Mouse (Mus musculus): ENCODE measurements around the gene Snx3. TPM values are rescaled to one million over a fixed set of nuclear protein-coding genes. Genes with fewer than 3 reads are reported as not detected.
A peak's percentile ranks its signal among the peaks of the same experiment; 100 is the strongest.

Gene Snx3
- polyA plus RNA-seq (2015; fragmentation: Nextera tagmentation; extraction: Ambion mirVana), result 266 and 272 TPM in 2 replicates

- peaks cover 19% of the 10 kb centered on the region for H3K4me1 ChIP-seq
- H3K9ac ChIP-seq, result peak within 1 kb of the TSS; percentile 94
- peak within 1 kb of the TSS; percentile 97 for H3K27ac ChIP-seq
- no peaks in the 10 kb centered on the region for H3K9me3 ChIP-seq (replicated peaks)
- H3K27me3 ChIP-seq, result no peaks in the 10 kb centered on the region
- H3K4me2 ChIP-seq, result peak within 1 kb of the TSS; percentile 84
- H3K4me3 ChIP-seq, result peak within 1 kb of the TSS; percentile 97
- under 1% methylated on average over 54 of the region's 68 CpGs for WGBS
- peaks cover 2% of the 10 kb centered on the region; the same call in 1 of the 2 replicates for H3K36me3 ChIP-seq (ENCODE audit: poor library complexity, severe bottlenecking)
- peak; percentile 98 for ATAC-seq
Observed at GRCm38 (mm10) chr10:42501775-42502348, at the start of gene Snx3. Gene Snx3 (plus strand): TSS chr10:42502030.

GRCm38 (mm10) chr10:42454266-42454665 lies 47.6 kb upstream of the Snx3 start:
- no peak for ATAC-seq
- peaks cover 8% of the 10 kb centered on the region; the same call in 1 of the 2 replicates for H3K9me3 ChIP-seq (replicated peaks)
- no peak overlapping the region for H3K27ac ChIP-seq
- H3K27me3 ChIP-seq, result no peaks in the 10 kb centered on the region
- H3K4me3 ChIP-seq, result no peak overlapping the region
- no peak overlapping the region for H3K4me2 ChIP-seq
- H3K4me1 ChIP-seq, result peaks cover 4% of the 10 kb centered on the region; the same call in 1 of the 2 replicates
- 79% methylated on average over 11 of the region's 11 CpGs for WGBS
- no peak overlapping the region for H3K9ac ChIP-seq
- peaks cover 7% of the 10 kb centered on the region; the same call in 1 of the 2 replicates for H3K36me3 ChIP-seq (ENCODE audit: poor library complexity, severe bottlenecking)

- Histone ChIP-seq H3K9me3 (replicated peaks) (peaks cover 11% of the 10 kb centered on the region), H3K27ac (no peak overlapping the region), H3K9ac (no peak overlapping the region), H3K36me3 (ENCODE audit: poor library complexity, severe bottlenecking) (peaks cover 7% of the 10 kb centered on the region; the same call in 1 of the 2 replicates), H3K27me3 (no peaks in the 10 kb centered on the region), H3K4me2 (no peak overlapping the region), H3K4me1 (peaks cover 2% of the 10 kb centered on the region; the same call in 1 of the 2 replicates), H3K4me3 (no peak overlapping the region)
- 85% methylated on average over 6 of the region's 6 CpGs for WGBS
- ATAC-seq, result no peak
Observed at GRCm38 (mm10) chr10:42454690-42455089, 47.1 kb upstream of the Snx3 start.

GRCm38 (mm10) chr10:42455981-42456380 lies 45.8 kb upstream of the Snx3 start:
- Histone ChIP-seq H3K4me2 (no peak overlapping the region), H3K36me3 (ENCODE audit: poor library complexity, severe bottlenecking) (peaks cover 7% of the 10 kb centered on the region; the same call in 1 of the 2 replicates), H3K9me3 (replicated peaks) (peaks cover 11% of the 10 kb centered on the region), H3K9ac (no peak overlapping the region), H3K4me1 (peaks cover 2% of the 10 kb centered on the region; the same call in 1 of the 2 replicates), H3K4me3 (no peak overlapping the region), H3K27me3 (no peaks in the 10 kb centered on the region), H3K27ac (no peak overlapping the region)
- WGBS, result 46% methylated on average over 5 of the region's 5 CpGs
- no peak for ATAC-seq

GRCm38 (mm10) chr10:42457557-42458191 lies 44.2 kb upstream of the Snx3 start:
- WGBS, result 87% methylated on average over 9 of the region's 9 CpGs
- ATAC-seq, result no peak
- Histone ChIP-seq H3K4me1 (peaks cover 2% of the 10 kb centered on the region; the same call in 1 of the 2 replicates), H3K27me3 (no peaks in the 10 kb centered on the region), H3K9me3 (replicated peaks) (peaks cover 11% of the 10 kb centered on the region), H3K4me3 (no peak overlapping the region), H3K4me2 (no peak overlapping the region), H3K36me3 (ENCODE audit: poor library complexity, severe bottlenecking) (peaks cover 7% of the 10 kb centered on the region; the same call in 1 of the 2 replicates), H3K27ac (no peak overlapping the region), H3K9ac (no peak overlapping the region)

GRCm38 (mm10) chr10:42464224-42464623 lies 37.6 kb upstream of the Snx3 start:
- no peak overlapping the region for H3K4me3 ChIP-seq
- ATAC-seq, result no peak
- no peaks in the 10 kb centered on the region for H3K4me1 ChIP-seq
- H3K9me3 ChIP-seq (replicated peaks), result peaks cover 3% of the 10 kb centered on the region
- no peak overlapping the region for H3K9ac ChIP-seq
- H3K36me3 ChIP-seq (ENCODE audit: poor library complexity, severe bottlenecking), result no peaks in the 10 kb centered on the region
- no peaks in the 10 kb centered on the region for H3K27me3 ChIP-seq
- peak overlapping the region; percentile 10; the same call in 1 of the 2 replicates for H3K27ac ChIP-seq
- H3K4me2 ChIP-seq, result no peak overlapping the region
- 56% methylated on average over 5 of the region's 5 CpGs for WGBS

- H3K4me1 ChIP-seq, result no peaks in the 10 kb centered on the region
- H3K27me3 ChIP-seq, result no peaks in the 10 kb centered on the region
- no peak overlapping the region for H3K4me2 ChIP-seq
- WGBS, result 81% methylated on average over 14 of the region's 14 CpGs
- no peak overlapping the region for H3K4me3 ChIP-seq
- no peaks in the 10 kb centered on the region; the same call in 1 of the 2 replicates for H3K9me3 ChIP-seq (replicated peaks)
- no peak overlapping the region for H3K9ac ChIP-seq
- no peak overlapping the region for H3K27ac ChIP-seq
- no peak for ATAC-seq
- H3K36me3 ChIP-seq (ENCODE audit: poor library complexity, severe bottlenecking), result no peaks in the 10 kb centered on the region
Observed at GRCm38 (mm10) chr10:42464805-42465204, 37.0 kb upstream of the Snx3 start.

- Histone ChIP-seq H3K9ac (no peak overlapping the region), H3K27ac (no peak overlapping the region), H3K4me3 (no peak overlapping the region), H3K36me3 (ENCODE audit: poor library complexity, severe bottlenecking) (peaks cover 4% of the 10 kb centered on the region; the same call in 1 of the 2 replicates), H3K27me3 (no peaks in the 10 kb centered on the region), H3K9me3 (replicated peaks) (peaks cover 5% of the 10 kb centered on the region; the same call in 1 of the 2 replicates), H3K4me1 (peaks cover 14% of the 10 kb centered on the region), H3K4me2 (no peak overlapping the region)
- no peak for ATAC-seq
- WGBS, result 80% methylated on average over 6 of the region's 6 CpGs
Observed at GRCm38 (mm10) chr10:42474946-42475514, 26.8 kb upstream of the Snx3 start.

- Histone ChIP-seq H3K4me2 (no peak overlapping the region), H3K4me3 (no peak overlapping the region), H3K36me3 (ENCODE audit: poor library complexity, severe bottlenecking) (no peaks in the 10 kb centered on the region), H3K27ac (no peak overlapping the region), H3K27me3 (no peaks in the 10 kb centered on the region), H3K9ac (no peak overlapping the region), H3K9me3 (replicated peaks) (peaks cover 5% of the 10 kb centered on the region; the same call in 1 of the 2 replicates), H3K4me1 (peaks cover 14% of the 10 kb centered on the region)
- 93% methylated on average over 10 of the region's 10 CpGs for WGBS
- no peak for ATAC-seq
Observed at GRCm38 (mm10) chr10:42476774-42477475, 24.9 kb upstream of the Snx3 start.

GRCm38 (mm10) chr10:42477550-42478340 lies 24.1 kb upstream of the Snx3 start:
- H3K4me3 ChIP-seq, result peak overlapping the region; percentile 81
- no peaks in the 10 kb centered on the region for H3K36me3 ChIP-seq (ENCODE audit: poor library complexity, severe bottlenecking)
- H3K9me3 ChIP-seq (replicated peaks), result peaks cover 5% of the 10 kb centered on the region; the same call in 1 of the 2 replicates
- peak overlapping the region; percentile 84 for H3K27ac ChIP-seq
- peak; percentile 46 for ATAC-seq
- H3K4me1 ChIP-seq, result peaks cover 14% of the 10 kb centered on the region
- peak overlapping the region; percentile 87 for H3K4me2 ChIP-seq
- peak overlapping the region; percentile 90 for H3K9ac ChIP-seq
- no peaks in the 10 kb centered on the region for H3K27me3 ChIP-seq
- 12% methylated on average over 25 of the region's 25 CpGs for WGBS

GRCm38 (mm10) chr10:42478341-42478720 lies 23.5 kb upstream of the Snx3 start, which contains the start of gene Afg1l:
Gene Afg1l (minus strand): TSS chr10:42478565.
- peak; percentile 95 for ATAC-seq

More at GRCm38 (mm10) chr10:42478341-42478720, 23.5 kb upstream of the Snx3 start, which contains the start of gene Afg1l:
- H3K9ac ChIP-seq, result peak within 1 kb of the TSS; percentile 90
- WGBS, result under 1% methylated on average over 29 of the region's 29 CpGs
- peak within 1 kb of the TSS; percentile 87 for H3K4me2 ChIP-seq
- H3K4me3 ChIP-seq, result peak within 1 kb of the TSS; percentile 81
- no peaks in the 10 kb centered on the region for H3K27me3 ChIP-seq
- H3K36me3 ChIP-seq (ENCODE audit: poor library complexity, severe bottlenecking), result no peaks in the 10 kb centered on the region
- 0 out of 2 replicates have a peak, but pooled peaks cover under 1% of the 10 kb centered on the region for H3K9me3 ChIP-seq (replicated peaks)
- H3K27ac ChIP-seq, result peak within 1 kb of the TSS; percentile 84
- peaks cover 14% of the 10 kb centered on the region for H3K4me1 ChIP-seq

Measured in forebrain, embryonic 13.5 days (tissue).